In genomic region chr11:62966424-62966764, GRCm38 (mm10) we compare ENCODE assay signal across 10 mouse cellular contexts. TPM values are rescaled to one million over a fixed set of nuclear protein-coding genes. Genes with fewer than 3 reads are reported as not detected.
DNase-seq lines count a peak whose midpoint lies in the region; ATAC-seq and TF ChIP-seq lines count a peak whose summit lies in the region.
"Had no signal": no experiment of that assay in that cellular context is flagged by ENCODE, and none has a peak within 500 bp of the region (broad histone marks: within the 10 kb centered on the region; RNA-seq: fewer than 3 reads in every experiment).

No protein-coding gene starts in this region.

- no peaks in the 10 kb centered on the region for H3K27me3 ChIP-seq in kidney, embryonic 15.5 days
- H3K27me3 ChIP-seq in embryonic facial prominence, embryonic 14.5 days (replicated peaks; ENCODE audit: control insufficient read depth, insufficient read depth, low read length): no peaks in the 10 kb centered on the region
- H3K27me3 ChIP-seq in hindbrain, embryonic 16.5 days (replicated peaks; ENCODE audit: control insufficient read depth, insufficient read depth, low read length): no peaks in the 10 kb centered on the region
- no peaks in the 10 kb centered on the region for H3K27me3 ChIP-seq in myocyte (ENCODE audit: control insufficient read depth, insufficient read depth, insufficient read length)

- H3K4me2 ChIP-seq in kidney, embryonic 15.5 days: peak overlapping the region; percentile 57
- H3K4me2 ChIP-seq in embryonic facial prominence, embryonic 14.5 days (ENCODE audit: low read depth, low read length): peak overlapping the region; percentile 45
- peak overlapping the region; percentile 40 for H3K4me2 ChIP-seq in hindbrain, embryonic 16.5 days (ENCODE audit: low read length)
- peak overlapping the region; percentile 63 for H3K4me2 ChIP-seq in myocyte (ENCODE audit: low read depth)

- H3K4me1 ChIP-seq in kidney, embryonic 15.5 days: peaks cover 20% of the 10 kb centered on the region
- H3K4me1 ChIP-seq in embryonic facial prominence, embryonic 14.5 days (ENCODE audit: control insufficient read depth, insufficient read depth, low read length): peaks cover 14% of the 10 kb centered on the region
- peaks cover 6% of the 10 kb centered on the region for H3K4me1 ChIP-seq in hindbrain, embryonic 16.5 days (ENCODE audit: control insufficient read depth, insufficient read depth, low read depth, low read length)
- H3K4me1 ChIP-seq: megakaryocyte, embryonic 14.5 days had no signal

- no peak overlapping the region for H3K9ac ChIP-seq in kidney, embryonic 15.5 days
- peak overlapping the region; percentile 58 for H3K9ac ChIP-seq in embryonic facial prominence, embryonic 14.5 days (ENCODE audit: low read depth, low read length)
- no peak overlapping the region for H3K9ac ChIP-seq in hindbrain, embryonic 16.5 days (ENCODE audit: low read depth, low read length)

- H3K4me3 ChIP-seq in kidney, embryonic 15.5 days (replicated peaks): no peak overlapping the region
- H3K4me3 ChIP-seq in embryonic facial prominence, embryonic 14.5 days (ENCODE audit: low read depth, low read length): no peak overlapping the region
- H3K4me3 ChIP-seq in hindbrain, embryonic 16.5 days (ENCODE audit: low read length): no peak overlapping the region
- peak overlapping the region; percentile 4 for H3K4me3 ChIP-seq in myocyte
- H3K4me3 ChIP-seq: megakaryocyte, embryonic 14.5 days had no signal

- no peak for ATAC-seq in kidney, embryonic 15.5 days (replicated peaks; ENCODE audit: low FRiP score)
- no peak for ATAC-seq in embryonic facial prominence, embryonic 14.5 days (ENCODE audit: low read depth)
- peak; percentile 40; the same call in 1 of the 2 replicates for ATAC-seq in hindbrain, embryonic 16.5 days

- no peak for TF ChIP-seq POLR2A in myocyte (IDR thresholded peaks at IDR 0.05; ENCODE audit: insufficient read length, low read depth)

- H3K79me2 ChIP-seq in myocyte (ENCODE audit: control insufficient read depth, insufficient read depth): no peaks in the 10 kb centered on the region

- WGBS in kidney, embryonic 15.5 days: 53% methylated on average over 3 of the region's 3 CpGs
- 27% methylated on average over 3 of the region's 3 CpGs for WGBS in embryonic facial prominence, embryonic 14.5 days
- 59% methylated on average over 3 of the region's 3 CpGs for WGBS in hindbrain, embryonic 16.5 days

- no peak overlapping the region for H3ac ChIP-seq in myocyte (ENCODE audit: control insufficient read depth, insufficient read length)

- H3K9me3 ChIP-seq in kidney, embryonic 15.5 days (replicated peaks): no peaks in the 10 kb centered on the region
- no peaks in the 10 kb centered on the region for H3K9me3 ChIP-seq in embryonic facial prominence, embryonic 14.5 days (ENCODE audit: control insufficient read depth, low read length)
- H3K9me3 ChIP-seq in hindbrain, embryonic 16.5 days (ENCODE audit: control insufficient read depth, low read length): no peaks in the 10 kb centered on the region
- H3K9me3 ChIP-seq: megakaryocyte, embryonic 14.5 days had no signal

- peak overlapping the region; percentile 93 for H3K27ac ChIP-seq in kidney, embryonic 15.5 days
- peak overlapping the region; percentile 98 for H3K27ac ChIP-seq in embryonic facial prominence, embryonic 14.5 days (replicated peaks; ENCODE audit: low read depth, low read length)
- H3K27ac ChIP-seq in hindbrain, embryonic 16.5 days (ENCODE audit: low read depth, low read length): peak overlapping the region; percentile 77

- no peak for DNase-seq in kidney, adult 9 months
- no peak for DNase-seq in embryonic facial prominence, embryonic 14.5 days (ENCODE audit: low spot score)
- no peak for DNase-seq in right cerebral cortex, postnatal 10 days (ENCODE audit: low spot score in 2 of 2)
- no peak for DNase-seq in layer of hippocampus, postnatal 14 days (ENCODE audit: low spot score in 2 of 2)
- DNase-seq in adrenal gland, postnatal 10 days: no peak

- H3K36me3 ChIP-seq in kidney, embryonic 15.5 days: no peaks in the 10 kb centered on the region
- H3K36me3 ChIP-seq in embryonic facial prominence, embryonic 14.5 days (ENCODE audit: control insufficient read depth, insufficient read depth, low read length): no peaks in the 10 kb centered on the region
- no peaks in the 10 kb centered on the region for H3K36me3 ChIP-seq in hindbrain, embryonic 16.5 days (ENCODE audit: control insufficient read depth, insufficient read depth, low read length)
- no peaks in the 10 kb centered on the region for H3K36me3 ChIP-seq in myocyte (ENCODE audit: control insufficient read depth, insufficient read depth)

TF ChIP-seq in myocyte, 11 proteins besides CTCF, POLR2A, EP300 and RAD21:
- TF ChIP-seq SRF (IDR thresholded peaks at IDR 0.05; ENCODE audit: control insufficient read depth, insufficient read length, low read depth): no peak
- no peak for TF ChIP-seq MAX (IDR thresholded peaks at IDR 0.05; ENCODE audit: low read depth)
- TF ChIP-seq MYOG (IDR thresholded peaks at IDR 0.05; ENCODE audit: control insufficient read depth in 1 of 3, insufficient read depth in 1 of 3, insufficient read length in 2 of 3, low read depth in 2 of 3): no peak
- TF ChIP-seq TCF12 (IDR thresholded peaks at IDR 0.05; ENCODE audit: insufficient read depth, poor library complexity, severe bottlenecking): no peak
- TF ChIP-seq USF1 (IDR thresholded peaks at IDR 0.05; ENCODE audit: low read depth): no peak
- no peak for TF ChIP-seq POLR2AphosphoS2 (IDR thresholded peaks at IDR 0.05; ENCODE audit: insufficient read length, low read depth)
- no peak for TF ChIP-seq MYOD1 (IDR thresholded peaks at IDR 0.05; ENCODE audit: control insufficient read depth in 1 of 3, insufficient read length in 2 of 3, low read depth in 2 of 3)
- no peak for TF ChIP-seq CEBPB (IDR thresholded peaks at IDR 0.05; ENCODE audit: insufficient read depth, poor library complexity, severe bottlenecking)
- TF ChIP-seq TCF3 (IDR thresholded peaks at IDR 0.05; ENCODE audit: insufficient read length, low read depth): no peak
- TF ChIP-seq E2F4 (IDR thresholded peaks at IDR 0.05; ENCODE audit: insufficient read depth): no peak
- no peak for TF ChIP-seq REST (IDR thresholded peaks at IDR 0.05; ENCODE audit: insufficient read depth, insufficient read length)

RNA-seq across cellular contexts. Expression of gene Cdrt4, which starts 15.4 kb away (rescaled TPM):
- not detected in 2 replicates for polyA plus RNA-seq in kidney, embryonic 15.5 days (2015; fragmentation: Nextera tagmentation; extraction: Ambion mirVana)
- polyA plus RNA-seq in embryonic facial prominence, embryonic 14.5 days (2014; fragmentation: Nextera tagmentation; extraction: Ambion mirVana): 0.58 TPM in 1 of 2 replicates, not detected in the other
- 0.23 TPM in 1 of 2 replicates, not detected in the other for polyA plus RNA-seq in hindbrain, embryonic 16.5 days (2015; fragmentation: Nextera tagmentation; extraction: Ambion mirVana)
- not detected for polyA plus RNA-seq in myocyte (2012; fragmentation: generic; extraction: Trizol)
- not detected for total RNA-seq in layer of hippocampus, postnatal 14 days (2021)
- total RNA-seq in adrenal gland, postnatal 10 days (2021): not detected
- total RNA-seq: layer of hippocampus, adult 18-20 months had no signal
